Mouse (Mus musculus) cerebellum, postnatal 25 days (tissue): ENCODE measurements around the gene Uqcrc2.

ENCODE experiments used
- DNase-seq, 2 experiments: peaks; one replicate each; pipeline ENCODE4 v3.0.0; 2021; ENCODE audit warnings: mixed read lengths in 2 of 2

Gene Uqcrc2

GRCm38 (mm10) chr7:120634711-120635361, at the start of gene Uqcrc2:
Gene Uqcrc2 (plus strand): TSS chr7:120635176.
- peak; percentile 89 to 92 for DNase-seq

DNA sequence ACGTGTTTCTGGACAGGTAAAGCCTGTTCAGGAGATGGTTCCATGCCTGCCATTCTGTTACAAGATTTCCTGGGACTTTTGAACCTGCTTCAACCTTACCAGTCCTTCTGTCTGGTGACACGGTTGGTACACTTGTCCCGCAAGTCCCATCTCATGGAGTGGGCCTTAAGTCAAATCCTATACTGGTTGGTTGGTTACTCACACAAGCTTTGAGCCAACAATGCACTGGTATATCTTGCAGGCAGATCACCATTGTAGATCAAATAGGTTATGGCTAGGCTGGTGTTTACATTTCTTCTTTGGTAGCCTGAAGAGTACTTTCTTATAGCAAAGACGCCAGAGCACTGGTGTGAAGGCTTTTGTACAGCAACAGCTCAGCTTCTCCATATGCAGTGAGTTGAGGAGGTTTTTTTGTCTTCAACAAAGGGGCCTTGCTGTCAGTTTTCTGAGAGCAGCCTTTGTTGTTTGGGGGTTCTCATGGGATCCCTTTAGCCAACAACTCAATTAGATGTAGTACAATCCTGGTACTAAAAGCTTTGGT, 37.7 kb upstream of the Uqcrc2 start:
- DNase-seq = no peak

DNA sequence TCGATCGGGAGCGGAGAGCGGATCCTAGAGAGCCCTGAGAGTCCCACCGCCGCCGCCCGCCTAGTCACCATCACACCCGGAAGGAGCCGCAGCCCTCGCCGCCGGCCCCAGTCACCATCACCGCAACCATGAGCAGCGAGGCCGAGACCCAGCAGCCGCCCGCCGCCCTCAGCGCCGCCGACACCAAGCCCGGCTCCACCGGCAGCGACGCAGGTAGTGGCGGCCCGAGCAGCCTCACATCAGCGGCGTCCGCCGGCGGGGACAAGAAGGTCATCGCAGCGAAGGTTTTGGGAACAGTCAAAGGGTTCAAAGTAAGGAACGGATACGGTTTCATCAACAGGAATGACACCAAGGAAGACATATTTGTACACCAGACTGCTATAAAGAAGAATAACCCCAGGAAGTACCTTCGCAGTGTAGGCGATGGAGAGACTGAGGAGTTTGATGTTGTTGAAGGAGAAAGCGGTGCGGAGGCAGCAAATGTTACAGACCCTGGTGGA, 37.2 kb upstream of the Uqcrc2 start:
- peak; percentile 73 to 77 for DNase-seq

GRCm38 (mm10) chr7:120598355-120598754, 36.6 kb upstream of the Uqcrc2 start:
- DNase-seq = no peak

GRCm38 (mm10) chr7:120620075-120620771, 14.8 kb upstream of the Uqcrc2 start:
- DNase-seq = no peak

DNA sequence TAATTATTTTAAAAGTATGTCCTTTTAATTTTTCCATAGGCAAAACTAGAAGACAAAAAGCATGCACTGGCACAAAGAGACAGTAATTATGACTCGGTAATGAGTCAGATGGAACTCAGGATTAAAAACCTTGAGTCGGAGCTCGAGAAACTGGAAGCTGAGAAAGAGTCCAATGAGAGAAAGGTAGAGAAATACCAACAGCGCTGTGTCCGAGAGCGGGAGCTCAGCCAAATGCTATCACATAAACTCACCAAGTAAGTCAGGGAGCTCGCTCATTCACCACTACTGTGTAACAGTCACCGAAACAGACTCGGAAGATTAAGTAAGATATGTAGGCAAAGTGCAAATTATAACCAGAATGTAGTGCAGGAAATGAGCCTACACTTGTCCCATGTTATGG, 14.1 kb upstream of the Uqcrc2 start:
- DNase-seq = no peak

- DNase-seq = no peak
Observed at GRCm38 (mm10) chr7:120632518-120632917, 2.5 kb upstream of the Uqcrc2 start.

GRCm38 (mm10) chr7:120634301-120634700, 675 bp upstream of the Uqcrc2 start:
- peak; percentile 11 for DNase-seq

GRCm38 (mm10) chr7:120635362-120635781, 396 bp downstream of the Uqcrc2 start:
- no peak for DNase-seq

DNA sequence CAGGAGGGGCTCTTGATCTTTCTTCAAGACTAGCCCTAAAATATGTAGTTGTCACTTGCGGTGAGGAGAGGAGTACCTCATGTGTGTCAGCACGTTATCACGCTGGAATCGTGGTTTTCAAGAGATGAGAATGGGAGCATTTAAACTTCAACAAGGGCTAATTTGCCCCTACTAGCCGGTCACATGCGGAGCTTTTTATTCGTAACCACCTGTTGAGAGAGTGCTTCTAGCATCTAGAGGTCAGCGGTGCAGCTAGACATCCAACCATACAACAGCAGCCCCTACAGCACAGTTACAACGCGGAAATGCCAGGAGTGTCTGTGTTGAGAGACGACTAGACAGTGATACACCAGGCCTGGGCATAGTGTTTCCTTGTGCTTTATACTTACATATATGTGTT, 845 bp downstream of the Uqcrc2 start:
- no peak for DNase-seq

DNA sequence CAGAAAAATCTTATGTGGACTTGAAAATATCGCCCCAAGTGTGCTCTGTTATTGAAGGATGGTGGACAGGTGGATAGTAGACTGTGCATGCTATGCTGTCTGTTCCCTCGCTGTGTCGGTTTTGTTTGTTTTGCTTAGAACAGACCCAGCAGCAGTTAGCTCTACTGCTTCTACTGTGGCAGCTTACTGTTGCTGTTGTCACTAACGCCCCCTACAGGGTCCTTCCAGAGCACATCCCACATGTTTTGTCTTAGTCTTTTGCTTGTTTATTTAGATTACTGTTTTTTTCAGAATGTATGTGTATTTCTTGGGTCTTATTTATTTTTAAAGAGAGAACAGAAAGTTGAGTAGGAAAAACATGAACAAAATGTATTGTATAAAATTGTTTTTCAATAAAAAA, 8.2 kb downstream of the Uqcrc2 start:
- DNase-seq = no peak

DNA sequence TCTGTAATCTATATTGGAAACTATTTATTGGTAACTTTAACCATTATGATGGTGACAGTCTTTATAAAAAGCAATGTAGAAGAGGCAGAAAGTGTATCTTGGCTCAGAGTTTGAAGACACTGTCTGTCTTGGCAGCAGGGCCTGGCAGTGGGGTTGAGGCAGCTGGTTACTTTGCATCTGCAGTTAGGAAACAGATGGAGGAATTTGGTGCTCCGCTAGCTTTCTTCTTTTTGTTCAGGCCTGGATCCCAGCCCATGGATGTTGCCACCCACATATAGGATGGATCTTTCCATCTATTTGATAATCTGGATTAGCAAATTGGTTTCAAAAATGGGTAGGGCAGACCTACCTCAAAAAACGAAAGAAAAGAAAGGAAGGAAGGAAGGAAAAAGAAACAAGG, 12.9 kb downstream of the Uqcrc2 start:
- DNase-seq = no peak

DNA sequence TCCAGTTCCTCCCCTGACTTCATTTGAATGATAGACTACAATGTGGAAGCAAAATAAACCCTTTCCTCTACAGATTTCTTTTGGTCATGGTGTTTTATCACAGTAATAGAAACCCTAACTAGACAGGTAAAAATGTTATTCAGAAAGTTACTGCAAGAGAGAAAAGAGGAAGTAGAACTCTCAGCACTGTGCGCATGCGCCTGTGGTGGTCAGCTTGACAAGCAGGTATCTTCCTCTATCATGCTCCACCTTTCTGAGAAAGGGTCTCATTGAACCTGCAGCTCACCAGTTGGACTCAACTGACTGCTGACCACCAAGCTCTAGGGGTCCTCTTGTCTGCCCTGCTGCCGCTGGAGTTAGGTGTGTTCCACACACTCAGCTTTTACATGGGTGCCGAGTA, 27.1 kb downstream of the Uqcrc2 start:
- DNase-seq = no peak

GRCm38 (mm10) chr7:120670153-120670875, 35.3 kb downstream of the Uqcrc2 start, which contains the start of gene Pdzd9:
Gene Pdzd9 (minus strand): TSS chr7:120670343.
- DNase-seq = peak; percentile 76 to 86

DNA sequence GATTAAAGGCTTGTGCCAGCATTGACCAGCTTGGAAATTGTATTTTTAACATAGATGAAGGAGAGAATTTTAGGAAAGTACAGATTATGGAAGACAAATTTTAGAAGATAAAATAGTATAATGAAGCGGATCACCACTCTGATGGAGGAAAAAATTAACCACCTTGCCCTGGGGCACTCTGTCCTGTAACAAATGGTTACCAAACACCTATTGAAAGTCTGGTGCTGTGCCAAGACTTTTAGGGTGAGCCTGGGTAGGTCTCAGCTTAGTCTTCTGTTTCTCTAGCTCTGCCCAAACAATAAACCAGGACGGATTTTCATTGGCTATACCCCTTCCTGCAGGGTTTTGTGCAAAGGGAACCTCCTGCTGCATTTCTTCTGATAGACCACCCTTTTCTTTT, 36.3 kb downstream of the Uqcrc2 start:
- no peak for DNase-seq

- peak; percentile 82 to 90 for DNase-seq
Observed at GRCm38 (mm10) chr7:120677001-120677643, 42.1 kb downstream of the Uqcrc2 start, which contains the start of gene Mosmo. Gene Mosmo (plus strand): TSS chr7:120677618.

DNA sequence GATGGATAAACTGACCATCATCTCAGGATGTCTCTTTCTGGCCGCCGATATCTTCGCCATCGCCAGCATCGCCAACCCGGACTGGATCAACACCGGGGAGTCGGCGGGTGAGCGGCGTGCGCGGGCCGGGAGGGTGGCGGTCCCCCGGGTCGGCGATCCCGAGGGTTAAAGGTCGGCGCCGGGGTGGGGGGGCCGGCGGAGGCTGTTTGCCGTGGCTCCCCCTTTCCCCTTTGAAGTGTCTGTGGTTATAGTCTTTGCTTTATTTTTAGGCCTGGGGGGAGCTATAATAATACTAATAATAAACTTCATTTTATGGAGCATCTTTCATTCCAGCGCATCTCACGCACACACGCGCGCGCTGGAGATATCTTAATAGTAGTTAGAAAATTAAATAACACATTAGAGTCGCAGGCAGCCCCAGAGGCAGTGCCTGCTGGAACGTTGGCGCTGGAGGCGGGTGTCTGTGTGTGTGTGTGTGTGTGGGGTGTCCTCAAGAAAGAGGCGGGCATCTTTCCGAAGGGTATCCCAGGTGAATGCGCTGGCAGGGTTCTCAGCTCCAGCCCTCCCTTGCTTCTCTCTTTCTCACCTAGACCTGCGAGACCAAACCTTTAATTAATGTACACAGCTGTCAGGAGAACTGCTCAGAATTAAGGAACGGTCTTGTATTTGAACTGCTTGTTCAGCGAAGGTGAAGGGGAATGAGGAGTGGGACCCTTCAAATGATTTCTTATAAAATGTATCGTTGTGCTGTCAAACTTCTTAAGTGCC, 43.0 kb downstream of the Uqcrc2 start:
- DNase-seq = peak; percentile 65 to 66

- no peak for DNase-seq
Observed at GRCm38 (mm10) chr7:120679023-120679422, 44.0 kb downstream of the Uqcrc2 start.

DNA sequence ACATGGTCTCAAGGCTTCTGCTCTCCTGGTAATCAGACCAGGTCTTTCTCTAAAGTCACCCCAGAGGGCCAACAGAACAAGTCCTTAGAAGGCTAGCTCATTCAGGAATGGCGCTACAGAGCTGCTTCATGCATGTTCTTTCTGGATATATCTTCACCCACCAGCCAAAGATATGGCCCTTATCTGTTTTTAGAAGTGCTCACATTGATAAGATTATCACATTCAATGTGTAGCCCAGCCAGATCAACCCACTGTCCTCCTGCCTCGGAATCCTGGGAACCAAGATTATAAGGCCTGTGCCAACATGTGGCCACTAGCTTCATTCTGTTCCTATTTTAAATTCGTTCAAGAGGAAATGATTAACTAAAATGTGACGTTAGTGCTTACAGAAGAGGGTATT, 47.0 kb downstream of the Uqcrc2 start:
- DNase-seq = no peak

- DNase-seq = no peak
Observed at GRCm38 (mm10) chr7:120684731-120685161, 49.8 kb downstream of the Uqcrc2 start.

GRCm38 (mm10) chr7:120685227-120685626, 50.3 kb downstream of the Uqcrc2 start:
- no peak for DNase-seq

- DNase-seq = peak in 1 of 2 experiments; percentile 25
Observed at GRCm38 (mm10) chr7:120690634-120691033, 55.7 kb downstream of the Uqcrc2 start.
